Comparison of ENCODE assay signal across 8 mouse cellular contexts in genomic region chr15:99704881-99705280, GRCm38 (mm10). TPM values are rescaled to one million over a fixed set of nuclear protein-coding genes. Genes with fewer than 3 reads are reported as not detected.
DNase-seq lines count a peak whose midpoint lies in the region; ATAC-seq and TF ChIP-seq lines count a peak whose summit lies in the region.

No protein-coding gene starts in this region.

- H3K4me3 ChIP-seq in liver, embryonic 11.5 days (ENCODE audit: low read depth, low read length), result no peak overlapping the region
- no peak overlapping the region for H3K4me3 ChIP-seq in liver, postnatal 0 days (ENCODE audit: low read depth, low read length)
- H3K4me3 ChIP-seq in embryonic facial prominence, embryonic 13.5 days, result 0 out of 2 replicates have a peak overlapping the region, but pooled peaks have one; percentile 80
- H3K4me3 ChIP-seq in hindbrain, embryonic 13.5 days, result peak overlapping the region; percentile 79
- H3K4me3 ChIP-seq in neural tube, embryonic 14.5 days (ENCODE audit: low read depth, low read length), result peak overlapping the region; percentile 78

- peaks cover 26% of the 10 kb centered on the region for H3K4me1 ChIP-seq in liver, embryonic 11.5 days (replicated peaks; ENCODE audit: control insufficient read depth, insufficient read depth, low read length)
- peaks cover 14% of the 10 kb centered on the region for H3K4me1 ChIP-seq in liver, postnatal 0 days (ENCODE audit: insufficient read depth)
- peaks cover 35% of the 10 kb centered on the region for H3K4me1 ChIP-seq in embryonic facial prominence, embryonic 13.5 days
- peaks cover 33% of the 10 kb centered on the region for H3K4me1 ChIP-seq in hindbrain, embryonic 13.5 days (replicated peaks)
- H3K4me1 ChIP-seq in neural tube, embryonic 14.5 days (ENCODE audit: control insufficient read depth, insufficient read depth, low read length), result peaks cover 24% of the 10 kb centered on the region

- H3K27ac ChIP-seq in liver, embryonic 11.5 days (ENCODE audit: low read depth, low read length), result peak overlapping the region; percentile 25; the same call in 1 of the 2 replicates
- no peak overlapping the region for H3K27ac ChIP-seq in liver, postnatal 0 days (ENCODE audit: low read depth)
- peak overlapping the region; percentile 96 for H3K27ac ChIP-seq in embryonic facial prominence, embryonic 13.5 days
- H3K27ac ChIP-seq in hindbrain, embryonic 13.5 days, result peak overlapping the region; percentile 99
- H3K27ac ChIP-seq in neural tube, embryonic 14.5 days (ENCODE audit: low read depth, low read length), result peak overlapping the region; percentile 99

- no peaks in the 10 kb centered on the region for H3K9me3 ChIP-seq in liver, embryonic 11.5 days (ENCODE audit: control insufficient read depth, low read length)
- no peaks in the 10 kb centered on the region for H3K9me3 ChIP-seq in liver, postnatal 0 days (ENCODE audit: low read length)
- H3K9me3 ChIP-seq in embryonic facial prominence, embryonic 13.5 days, result no peaks in the 10 kb centered on the region
- H3K9me3 ChIP-seq in hindbrain, embryonic 13.5 days, result no peaks in the 10 kb centered on the region
- H3K9me3 ChIP-seq in neural tube, embryonic 14.5 days (ENCODE audit: control insufficient read depth, low read length), result no peaks in the 10 kb centered on the region

- no peaks in the 10 kb centered on the region for H3K27me3 ChIP-seq in liver, embryonic 11.5 days (replicated peaks; ENCODE audit: control insufficient read depth, insufficient read depth, low read length)
- no peaks in the 10 kb centered on the region for H3K27me3 ChIP-seq in liver, postnatal 0 days (ENCODE audit: insufficient read depth, low read length)
- H3K27me3 ChIP-seq in embryonic facial prominence, embryonic 13.5 days, result no peaks in the 10 kb centered on the region
- H3K27me3 ChIP-seq in hindbrain, embryonic 13.5 days, result no peaks in the 10 kb centered on the region
- H3K27me3 ChIP-seq in neural tube, embryonic 14.5 days (ENCODE audit: control insufficient read depth, insufficient read depth, low read length), result no peaks in the 10 kb centered on the region

- DNase-seq in liver, embryonic 11.5 days (ENCODE audit: low spot score), result no peak
- DNase-seq in liver, postnatal 0 days, result no peak
- DNase-seq in left cerebral cortex, postnatal 10 days (ENCODE audit: extremely low spot score in 1 of 2, low spot score in 2 of 2), result no peak
- DNase-seq in cerebellum, adult 9-10 months, result no peak
- DNase-seq in kidney, adult 8-10 months, result no peak

- TF ChIP-seq CTCF in liver, postnatal 0 days (IDR thresholded peaks at IDR 0.05; ENCODE audit: low read depth), result no peak

- ATAC-seq in liver, embryonic 11.5 days (replicated peaks; ENCODE audit: low FRiP score), result no peak
- ATAC-seq in liver, postnatal 0 days, result no peak
- no peak for ATAC-seq in embryonic facial prominence, embryonic 13.5 days (ENCODE audit: insufficient number of reproducible peaks, insufficient read depth, low FRiP score, low TSS enrichment, low read depth)
- ATAC-seq in hindbrain, embryonic 13.5 days (ENCODE audit: low FRiP score), result no peak
- no peak for ATAC-seq in neural tube, embryonic 14.5 days (ENCODE audit: low read depth)

- H3K4me2 ChIP-seq in liver, embryonic 11.5 days, result no peak overlapping the region
- H3K4me2 ChIP-seq in liver, postnatal 0 days (ENCODE audit: low read depth, low read length), result no peak overlapping the region
- H3K4me2 ChIP-seq in embryonic facial prominence, embryonic 13.5 days, result peak overlapping the region; percentile 80; the same call in 1 of the 2 replicates
- peak overlapping the region; percentile 98 for H3K4me2 ChIP-seq in hindbrain, embryonic 13.5 days
- H3K4me2 ChIP-seq in neural tube, embryonic 14.5 days (ENCODE audit: low read depth, low read length), result peak overlapping the region; percentile 99

- intact Hi-C loops in left cerebral cortex, postnatal 10 days (cut with DNase I), result no loop called here

- no peak overlapping the region for H3K9ac ChIP-seq in liver, embryonic 11.5 days (ENCODE audit: low read depth, low read length)
- H3K9ac ChIP-seq in liver, postnatal 0 days (replicated peaks), result no peak overlapping the region
- peak overlapping the region; percentile 96 for H3K9ac ChIP-seq in embryonic facial prominence, embryonic 13.5 days
- peak overlapping the region; percentile 97 for H3K9ac ChIP-seq in hindbrain, embryonic 13.5 days
- H3K9ac ChIP-seq in neural tube, embryonic 14.5 days (replicated peaks; ENCODE audit: low read depth, low read length), result peak overlapping the region; percentile 98

- 67% methylated on average over 7 of the region's 7 CpGs for WGBS in liver, embryonic 11.5 days
- 69% methylated on average over 7 of the region's 7 CpGs for WGBS in liver, postnatal 0 days (ENCODE audit: insufficient replicate concordance)
- 53% methylated on average over 7 of the region's 7 CpGs for WGBS in embryonic facial prominence, embryonic 13.5 days
- WGBS in hindbrain, embryonic 13.5 days, result 15% methylated on average over 7 of the region's 7 CpGs
- WGBS in neural tube, embryonic 14.5 days, result 14% methylated on average over 7 of the region's 7 CpGs

- H3K36me3 ChIP-seq in liver, embryonic 11.5 days (ENCODE audit: control insufficient read depth, insufficient read depth, low read length), result peaks cover 32% of the 10 kb centered on the region
- peaks cover 34% of the 10 kb centered on the region for H3K36me3 ChIP-seq in liver, postnatal 0 days (replicated peaks; ENCODE audit: insufficient read depth, low read length)
- H3K36me3 ChIP-seq in embryonic facial prominence, embryonic 13.5 days, result peaks cover 55% of the 10 kb centered on the region
- peaks cover 63% of the 10 kb centered on the region for H3K36me3 ChIP-seq in hindbrain, embryonic 13.5 days
- H3K36me3 ChIP-seq in neural tube, embryonic 14.5 days (ENCODE audit: control insufficient read depth, insufficient read depth, low read length), result peaks cover 44% of the 10 kb centered on the region

- TF ChIP-seq EP300 in liver, postnatal 0 days (IDR thresholded peaks at IDR 0.05; ENCODE audit: low read depth), result no peak

RNA-seq across cellular contexts. Expression of gene Gm17349, which starts 0.4 kb away (rescaled TPM):
- not detected in 2 replicates for polyA plus RNA-seq in liver, embryonic 11.5 days (2014; fragmentation: Nextera tagmentation; extraction: Ambion mirVana)
- 1.3 and 2.9 TPM in 2 replicates for polyA plus RNA-seq in liver, postnatal 0 days (2015; fragmentation: Nextera tagmentation; extraction: Ambion mirVana)
- polyA plus RNA-seq in embryonic facial prominence, embryonic 13.5 days (2015; fragmentation: Nextera tagmentation; extraction: Ambion mirVana), result not detected in 2 replicates
- not detected in 2 replicates for polyA plus RNA-seq in hindbrain, embryonic 13.5 days (2015; fragmentation: Nextera tagmentation; extraction: Ambion mirVana)
- polyA plus RNA-seq in neural tube, embryonic 14.5 days (2014; fragmentation: Nextera tagmentation; extraction: Ambion mirVana), result not detected in 2 replicates
- total RNA-seq in left cerebral cortex, postnatal 10 days (2021), result 1 to 10 TPM; 1.6 to 4.7 TPM

RNA-seq across cellular contexts. Expression of gene Smarcd1, which starts 3.0 kb away (rescaled TPM):
- 26.7 and 28.5 TPM in 2 replicates for polyA plus RNA-seq in liver, embryonic 11.5 days (2014; fragmentation: Nextera tagmentation; extraction: Ambion mirVana)
- 4.7 and 5.3 TPM in 2 replicates for polyA plus RNA-seq in liver, postnatal 0 days (2015; fragmentation: Nextera tagmentation; extraction: Ambion mirVana)
- polyA plus RNA-seq in embryonic facial prominence, embryonic 13.5 days (2015; fragmentation: Nextera tagmentation; extraction: Ambion mirVana), result 55.0 and 73.1 TPM in 2 replicates
- 134 and 145 TPM in 2 replicates for polyA plus RNA-seq in hindbrain, embryonic 13.5 days (2015; fragmentation: Nextera tagmentation; extraction: Ambion mirVana)
- polyA plus RNA-seq in neural tube, embryonic 14.5 days (2014; fragmentation: Nextera tagmentation; extraction: Ambion mirVana), result 110 TPM in 2 replicates
- total RNA-seq in left cerebral cortex, postnatal 10 days (2021), result 100 to 1,000 TPM; 126 to 129 TPM

RNA-seq across cellular contexts. Expression of gene Gpd1, which starts 12.4 kb away (rescaled TPM):
- 3.4 and 4.3 TPM in 2 replicates for polyA plus RNA-seq in liver, embryonic 11.5 days (2014; fragmentation: Nextera tagmentation; extraction: Ambion mirVana)
- 147 and 150 TPM in 2 replicates for polyA plus RNA-seq in liver, postnatal 0 days (2015; fragmentation: Nextera tagmentation; extraction: Ambion mirVana)
- 0.37 and 1.0 TPM in 2 replicates for polyA plus RNA-seq in embryonic facial prominence, embryonic 13.5 days (2015; fragmentation: Nextera tagmentation; extraction: Ambion mirVana)
- polyA plus RNA-seq in hindbrain, embryonic 13.5 days (2015; fragmentation: Nextera tagmentation; extraction: Ambion mirVana), result 1.6 and 2.1 TPM in 2 replicates
- polyA plus RNA-seq in neural tube, embryonic 14.5 days (2014; fragmentation: Nextera tagmentation; extraction: Ambion mirVana), result 1.2 and 1.3 TPM in 2 replicates
- 10 to 100 TPM; 13.9 to 16.9 TPM for total RNA-seq in left cerebral cortex, postnatal 10 days (2021)

RNA-seq across cellular contexts. Expression of gene Cox14, which starts 20.5 kb away (rescaled TPM):
- polyA plus RNA-seq in liver, embryonic 11.5 days (2014; fragmentation: Nextera tagmentation; extraction: Ambion mirVana), result 134 and 153 TPM in 2 replicates
- 111 and 117 TPM in 2 replicates for polyA plus RNA-seq in liver, postnatal 0 days (2015; fragmentation: Nextera tagmentation; extraction: Ambion mirVana)
- 144 and 179 TPM in 2 replicates for polyA plus RNA-seq in embryonic facial prominence, embryonic 13.5 days (2015; fragmentation: Nextera tagmentation; extraction: Ambion mirVana)
- polyA plus RNA-seq in hindbrain, embryonic 13.5 days (2015; fragmentation: Nextera tagmentation; extraction: Ambion mirVana), result 160 and 174 TPM in 2 replicates
- 196 and 204 TPM in 2 replicates for polyA plus RNA-seq in neural tube, embryonic 14.5 days (2014; fragmentation: Nextera tagmentation; extraction: Ambion mirVana)
- total RNA-seq in left cerebral cortex, postnatal 10 days (2021), result 10 to 100 TPM; 96.8 to 99.0 TPM

RNA-seq across cellular contexts. Expression of gene Asic1, which starts 34.7 kb away (rescaled TPM):
- polyA plus RNA-seq in liver, embryonic 11.5 days (2014; fragmentation: Nextera tagmentation; extraction: Ambion mirVana), result 2.3 TPM in 2 replicates
- polyA plus RNA-seq in liver, postnatal 0 days (2015; fragmentation: Nextera tagmentation; extraction: Ambion mirVana), result 0.38 and 0.54 TPM in 2 replicates
- 3.3 and 4.2 TPM in 2 replicates for polyA plus RNA-seq in embryonic facial prominence, embryonic 13.5 days (2015; fragmentation: Nextera tagmentation; extraction: Ambion mirVana)
- 58.3 and 63.0 TPM in 2 replicates for polyA plus RNA-seq in hindbrain, embryonic 13.5 days (2015; fragmentation: Nextera tagmentation; extraction: Ambion mirVana)
- polyA plus RNA-seq in neural tube, embryonic 14.5 days (2014; fragmentation: Nextera tagmentation; extraction: Ambion mirVana), result 66.0 and 69.8 TPM in 2 replicates
- total RNA-seq in left cerebral cortex, postnatal 10 days (2021), result 10 to 100 TPM; 94.8 to 99.2 TPM

Comparison
In these comparisons a context has a peak if more than half of its experiments do, and no peak if none do; other contexts are left out.
1. RNA of gene Gpd1, which starts 12.4 kb away (polyA plus RNA-seq): 147 to 150 TPM in liver, postnatal 0 days; 3.4 to 4.3 TPM in liver, embryonic 11.5 days, 1.6 to 2.1 TPM in hindbrain, embryonic 13.5 days, 1.2 to 1.3 TPM in neural tube, embryonic 14.5 days and 0.37 to 1.0 TPM in embryonic facial prominence, embryonic 13.5 days; every median in the first group is over 10 times any median in the second.
2. H3K4me2 ChIP-seq: peak in embryonic facial prominence, embryonic 13.5 days (single experiment), hindbrain, embryonic 13.5 days (single experiment) and neural tube, embryonic 14.5 days (single experiment); none in liver, embryonic 11.5 days (single experiment) and liver, postnatal 0 days (single experiment).
3. H3K4me3 ChIP-seq: peak in embryonic facial prominence, embryonic 13.5 days (single experiment), hindbrain, embryonic 13.5 days (single experiment) and neural tube, embryonic 14.5 days (single experiment); none in liver, embryonic 11.5 days (single experiment) and liver, postnatal 0 days (single experiment).
4. H3K9ac ChIP-seq: peak in embryonic facial prominence, embryonic 13.5 days (single experiment), hindbrain, embryonic 13.5 days (single experiment) and neural tube, embryonic 14.5 days (single experiment); none in liver, embryonic 11.5 days (single experiment) and liver, postnatal 0 days (single experiment).